Mouse (Mus musculus) intestine, embryonic 16.5 days (tissue): ENCODE measurements at regions not wholly inside any gene's neighbourhood (a gene's known extent, or its start where the extent isn't known, plus 50 kb on each side); places are given as distances from the start of the nearest gene placed in this dataset.

Experiments
- ATAC-seq: fragments of 200-750 bp; cut with Nextera tagmentation; 2 replicates; pipeline ENCODE4 v1.8.0; 2017; ENCODE audit warnings: moderate TSS enrichment, moderate library complexity
- H3K27ac ChIP-seq: fragments of 300-500 bp; sonication (generic); 2 replicates; pipeline ENCODE4 v1.5.1; 2014; ENCODE audit warnings: mild to moderate bottlenecking, low read length
- H3K27me3 ChIP-seq: fragments of 300-500 bp; sonication (generic); replicated peaks from 2 replicates; pipeline ENCODE4 v1.6.1; 2014; ENCODE audit warnings: low read length, control low read depth, mixed read lengths; ENCODE audit not compliant: control insufficient read depth, insufficient read depth
- H3K36me3 ChIP-seq: fragments of 300-500 bp; sonication (generic); 2 replicates; pipeline ENCODE4 v1.6.1; 2014; ENCODE audit warnings: low read length, control low read depth; ENCODE audit not compliant: control insufficient read depth, insufficient read depth
- H3K4me1 ChIP-seq: fragments of 300-500 bp; sonication (generic); 2 replicates; pipeline ENCODE4 v1.6.1; 2014; ENCODE audit warnings: low read length, control low read depth, mixed read lengths; ENCODE audit not compliant: control insufficient read depth, insufficient read depth
- H3K4me2 ChIP-seq: fragments of 300-500 bp; sonication (generic); 2 replicates; pipeline ENCODE4 v1.6.1; 2014; ENCODE audit warnings: low read depth, low read length, control low read depth
- H3K4me3 ChIP-seq: fragments of 300-500 bp; sonication (generic); 2 replicates; pipeline ENCODE4 v1.5.1; 2014; ENCODE audit warnings: mild to moderate bottlenecking, low read length
- H3K9ac ChIP-seq: fragments of 300-500 bp; sonication (generic); 2 replicates; pipeline ENCODE4 v1.6.1; 2014; ENCODE audit warnings: low read depth, low read length
- H3K9me3 ChIP-seq: fragments of 300-500 bp; sonication (generic); 2 replicates; pipeline ENCODE4 v1.6.1; 2016; ENCODE audit warnings: low read length, control low read depth; ENCODE audit not compliant: control insufficient read depth
- WGBS: fragments of 180-500 bp; shearing (Covaris S2); extraction: QIAGEN DNeasy Blood & Tissue Kit; methylation state at CpG from one replicate; pipeline ENCODE4 v1.1.7; 2014; 5-methylcytosine and 5-hydroxymethylcytosine counted together

GRCm38 (mm10) chr10:53438388-53438787, 58.6 kb upstream of the Cep85l start:
- 63% methylated on average over 4 of the region's 4 CpGs for WGBS
- Histone ChIP-seq H3K4me3 (no peak overlapping the region), H3K4me1 (peaks cover 6% of the 10 kb centered on the region), H3K27ac (no peak overlapping the region), H3K4me2 (no peak overlapping the region), H3K27me3 (no peaks in the 10 kb centered on the region), H3K9ac (no peak overlapping the region), H3K9me3 (no peaks in the 10 kb centered on the region), H3K36me3 (no peaks in the 10 kb centered on the region)
- ATAC-seq, result no peak

DNA sequence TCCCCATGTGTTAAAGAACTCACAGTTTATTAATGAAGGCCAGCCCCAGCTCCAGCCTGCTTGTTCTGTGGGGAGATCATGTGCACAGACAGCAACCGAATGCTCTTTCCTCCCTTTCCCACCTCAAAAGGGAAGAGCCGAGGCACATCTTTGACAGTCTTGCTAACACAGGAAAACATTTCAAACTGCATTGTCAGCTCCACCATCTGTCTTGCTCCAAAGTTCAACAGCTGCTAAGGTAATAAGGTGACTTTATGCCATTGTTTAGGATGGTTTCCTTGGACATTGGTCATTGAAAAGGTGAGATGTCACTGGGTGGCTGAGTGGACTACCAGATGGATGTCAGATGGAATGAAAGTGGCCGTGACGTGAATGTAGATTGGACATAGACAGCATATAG, 58.0 kb upstream of the Cep85l start:
- no peak overlapping the region for H3K27ac ChIP-seq
- no peaks in the 10 kb centered on the region for H3K36me3 ChIP-seq
- H3K9ac ChIP-seq, result no peak overlapping the region
- no peaks in the 10 kb centered on the region for H3K9me3 ChIP-seq
- 76% methylated on average over 4 of the region's 4 CpGs for WGBS
- no peak overlapping the region for H3K4me3 ChIP-seq
- H3K4me2 ChIP-seq, result no peak overlapping the region
- H3K27me3 ChIP-seq, result no peaks in the 10 kb centered on the region
- peaks cover 6% of the 10 kb centered on the region for H3K4me1 ChIP-seq
- ATAC-seq, result no peak

DNA sequence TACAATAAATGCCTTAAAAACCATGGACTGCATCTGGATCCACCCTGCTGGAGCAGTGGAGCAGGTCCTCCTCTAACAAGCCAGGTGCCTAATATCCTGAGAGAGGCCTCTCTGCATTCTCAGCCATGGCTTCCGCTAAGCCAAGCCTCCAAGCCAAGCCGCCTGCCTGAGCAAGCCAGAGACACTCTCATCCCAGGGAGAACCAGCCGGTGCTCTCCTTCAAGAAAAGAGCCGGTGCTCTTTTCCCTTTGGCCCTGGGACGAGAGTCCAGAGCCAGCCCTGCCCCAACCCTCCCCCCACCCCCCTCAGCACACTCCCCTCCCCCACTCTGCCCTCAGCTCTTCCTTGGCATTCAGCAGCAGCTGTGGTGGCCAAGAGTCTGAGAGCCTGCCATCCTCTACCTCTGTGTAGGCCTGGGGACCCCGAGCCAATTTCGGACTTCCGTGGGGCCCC, 56.3 kb upstream of the Cep85l start:
- no peaks in the 10 kb centered on the region for H3K9me3 ChIP-seq
- no peak overlapping the region for H3K4me3 ChIP-seq
- no peaks in the 10 kb centered on the region for H3K27me3 ChIP-seq
- no peak overlapping the region for H3K9ac ChIP-seq
- ATAC-seq, result 0 out of 2 replicates have a peak, but pooled peaks have one; percentile 24
- H3K36me3 ChIP-seq, result no peaks in the 10 kb centered on the region
- H3K4me1 ChIP-seq, result peaks cover 6% of the 10 kb centered on the region
- H3K4me2 ChIP-seq, result no peak overlapping the region
- 0 out of 2 replicates have a peak overlapping the region, but pooled peaks have one; percentile 2 for H3K27ac ChIP-seq
- 76% methylated on average over 8 of the region's 8 CpGs for WGBS

DNA sequence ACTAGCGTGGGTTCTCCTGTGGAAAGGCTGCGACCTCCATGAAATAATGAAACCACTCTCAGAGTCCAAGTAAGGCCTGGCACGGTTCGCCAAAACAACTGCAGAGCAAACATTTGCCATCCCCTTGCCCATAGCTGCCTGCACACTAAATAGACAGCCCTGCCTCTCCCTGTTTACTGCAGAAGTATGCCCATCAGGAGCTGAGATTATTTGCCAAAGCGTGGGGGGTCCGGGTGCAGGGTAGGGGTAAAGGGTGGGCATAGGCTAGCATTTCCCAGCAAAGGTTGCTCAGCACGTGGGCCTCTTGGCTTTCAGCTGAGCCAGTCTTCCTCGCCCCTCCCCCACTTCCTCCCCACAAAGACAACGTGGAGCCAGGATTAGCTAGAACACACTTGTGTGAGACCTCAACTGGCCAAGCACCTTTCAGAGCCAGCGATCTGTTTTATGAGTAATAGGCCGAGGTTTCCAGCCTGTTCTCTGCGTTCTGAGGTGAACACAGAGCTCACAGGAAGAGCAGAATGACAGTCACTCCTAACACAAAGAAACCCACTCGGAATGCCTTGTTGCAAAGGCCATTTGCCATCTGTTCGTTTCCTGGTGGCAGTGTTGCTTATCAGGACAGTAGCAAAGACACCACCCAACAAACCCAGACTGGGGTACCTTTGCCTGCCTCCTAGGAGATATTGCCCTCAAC, 55.6 kb upstream of the Cep85l start:
- WGBS, result 43% methylated on average over 14 of the region's 14 CpGs
- Histone ChIP-seq H3K27me3 (no peaks in the 10 kb centered on the region), H3K27ac (peak overlapping the region; percentile 86), H3K4me3 (no peak overlapping the region), H3K36me3 (no peaks in the 10 kb centered on the region), H3K9ac (peak overlapping the region; percentile 30; the same call in 1 of the 2 replicates), H3K4me2 (0 out of 2 replicates have a peak overlapping the region, but pooled peaks have one; percentile 27), H3K4me1 (peaks cover 6% of the 10 kb centered on the region), H3K9me3 (no peaks in the 10 kb centered on the region)
- ATAC-seq, result peak; percentile 71

DNA sequence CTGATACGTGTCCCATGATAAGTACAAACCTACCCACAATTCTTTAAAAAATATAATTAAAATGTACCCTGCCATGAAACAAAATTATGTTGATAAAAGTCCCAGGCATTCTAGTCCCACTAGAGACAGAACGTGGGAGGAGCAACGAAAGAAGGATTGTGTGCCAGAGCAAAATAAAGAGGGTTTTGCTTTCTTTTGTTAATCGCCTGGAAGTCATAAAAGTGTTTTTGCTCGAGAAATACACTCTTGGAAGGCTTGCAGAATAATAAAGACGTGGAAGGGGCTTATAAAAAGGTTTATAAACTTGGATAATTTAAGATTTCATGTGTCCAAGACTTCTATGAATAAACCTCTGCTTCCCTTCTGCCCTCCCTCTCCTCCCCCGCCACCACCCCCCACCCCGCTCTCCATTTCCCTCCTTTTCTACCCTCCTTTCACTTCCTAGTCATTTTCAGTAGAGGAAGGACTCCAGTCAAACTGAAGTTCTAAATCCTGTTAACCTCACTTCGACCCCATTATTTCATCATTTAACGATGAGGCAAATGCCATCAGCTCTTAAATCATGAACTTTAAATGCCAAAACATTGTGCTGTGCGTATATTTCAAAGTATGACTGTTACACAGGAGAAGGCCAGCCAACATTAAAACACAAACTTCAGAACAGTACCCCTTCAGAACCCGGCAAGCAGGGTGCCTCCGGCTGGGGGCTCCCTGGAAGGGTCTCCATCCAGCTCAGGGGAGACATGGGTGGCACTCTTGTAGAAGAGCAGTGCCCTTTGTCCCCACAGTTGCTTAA, 54.8 kb upstream of the Cep85l start:
- H3K27ac ChIP-seq, result peak overlapping the region; percentile 86
- WGBS, result 51% methylated on average over 13 of the region's 13 CpGs
- ATAC-seq, result peak; percentile 68
- peak overlapping the region; percentile 27; the same call in 1 of the 2 replicates for H3K4me2 ChIP-seq
- H3K4me1 ChIP-seq, result peaks cover 6% of the 10 kb centered on the region
- no peaks in the 10 kb centered on the region for H3K36me3 ChIP-seq
- peak overlapping the region; percentile 30; the same call in 1 of the 2 replicates for H3K9ac ChIP-seq
- no peak overlapping the region for H3K4me3 ChIP-seq
- no peaks in the 10 kb centered on the region for H3K27me3 ChIP-seq
- H3K9me3 ChIP-seq, result no peaks in the 10 kb centered on the region

GRCm38 (mm10) chr10:53432794-53433193, 53.0 kb upstream of the Cep85l start:
- Histone ChIP-seq H3K36me3 (no peaks in the 10 kb centered on the region), H3K27me3 (no peaks in the 10 kb centered on the region), H3K9me3 (no peaks in the 10 kb centered on the region), H3K4me1 (peaks cover 6% of the 10 kb centered on the region), H3K4me3 (no peak overlapping the region), H3K9ac (no peak overlapping the region), H3K4me2 (no peak overlapping the region), H3K27ac (no peak overlapping the region)
- WGBS, result 85% methylated on average over 2 of the region's 2 CpGs
- no peak for ATAC-seq

DNA sequence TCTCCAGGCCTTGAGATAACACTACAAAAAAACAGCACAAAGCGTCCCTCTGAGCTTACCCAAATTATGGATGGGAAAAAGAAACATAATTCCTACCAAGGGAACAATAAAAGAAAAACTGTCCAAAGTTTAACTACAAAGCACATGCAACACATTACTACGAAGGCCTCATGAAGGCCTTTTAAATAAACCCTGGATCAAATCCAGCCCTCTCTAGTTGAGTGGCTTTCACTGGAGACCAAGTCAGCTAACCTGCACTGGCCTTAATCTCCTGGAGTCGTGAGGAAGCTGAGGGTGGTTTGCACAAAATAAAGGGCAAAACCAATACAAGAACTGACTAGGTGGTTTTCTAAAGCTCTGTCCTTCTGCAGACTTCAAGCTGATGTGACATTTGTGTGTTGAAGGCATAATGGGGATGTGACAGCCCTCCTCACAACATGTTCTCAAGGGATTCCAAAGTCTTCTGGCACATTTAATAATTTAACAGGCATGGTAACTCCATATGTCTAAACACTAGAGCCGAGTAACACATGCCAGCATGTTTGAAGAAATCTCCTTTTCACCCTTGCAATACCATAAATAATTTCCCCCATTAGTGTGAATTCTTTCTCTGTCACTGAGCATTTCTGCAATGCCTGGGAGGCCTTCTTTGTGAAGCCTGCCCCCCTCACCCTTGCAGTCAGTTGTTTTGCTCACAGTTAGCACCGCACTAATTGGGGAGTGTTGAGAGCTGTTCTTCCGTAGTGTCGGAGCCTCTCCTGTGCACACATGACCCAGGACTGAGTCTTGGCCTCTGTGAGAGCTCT, 50.0 kb upstream of the Cep85l start:
- 48% methylated on average over 7 of the region's 7 CpGs for WGBS
- H3K36me3 ChIP-seq, result no peaks in the 10 kb centered on the region
- H3K9me3 ChIP-seq, result no peaks in the 10 kb centered on the region
- H3K27me3 ChIP-seq, result no peaks in the 10 kb centered on the region
- H3K4me2 ChIP-seq, result no peak overlapping the region
- no peak overlapping the region for H3K4me3 ChIP-seq
- H3K9ac ChIP-seq, result no peak overlapping the region
- ATAC-seq, result no peak
- H3K4me1 ChIP-seq, result no peaks in the 10 kb centered on the region
- no peak overlapping the region for H3K27ac ChIP-seq
